Mouse (Mus musculus): ENCODE results near the gene Naaladl2. TPM values are rescaled to one million over a fixed set of nuclear protein-coding genes. Genes with fewer than 3 reads are reported as not detected.
A peak's percentile ranks its signal among the peaks of the same experiment; 100 is the strongest.

Gene Naaladl2
- polyA plus RNA-seq, 1 experiment from 2014 or later: 3.3 TPM

GRCm38 (mm10) chr3:24992577-24992976 is 151.5 kb downstream of the Naaladl2 start:
- ATAC-seq: no peak
- H3K4me1 ChIP-seq (ENCODE audit: control insufficient read depth, insufficient read depth, low read length): no peaks in the 10 kb centered on the region
- WGBS: 49% methylated on average over 2 of the region's 2 CpGs

DNA sequence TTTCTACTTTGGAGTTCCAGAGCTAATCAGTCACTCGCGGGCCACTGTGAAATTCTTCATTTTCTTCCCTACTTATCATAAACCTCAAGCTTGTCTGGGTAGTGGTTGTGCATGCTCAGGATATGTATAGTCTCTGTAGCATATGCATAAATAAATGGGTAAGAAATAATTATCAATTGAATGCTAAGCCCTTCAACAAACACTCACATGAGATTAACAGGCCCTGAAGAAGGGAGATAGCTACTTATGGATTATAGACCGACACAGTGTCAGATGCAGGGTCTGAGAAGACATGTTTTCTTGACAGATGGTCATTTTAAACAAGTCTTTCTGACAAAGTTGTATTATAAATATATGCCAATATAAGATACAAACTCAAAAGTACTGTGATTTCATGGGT is 152.0 kb downstream of the Naaladl2 start:
- Histone ChIP-seq H3K4me1 (ENCODE audit: control insufficient read depth, insufficient read depth, low read length) (no peaks in the 10 kb centered on the region), H3K27ac (ENCODE audit: low read length) (no peak overlapping the region), H3K9ac (ENCODE audit: low read depth, low read length) (no peak overlapping the region), H3K9me3 (ENCODE audit: control insufficient read depth, low read length) (no peaks in the 10 kb centered on the region), H3K36me3 (ENCODE audit: control insufficient read depth, insufficient read depth, low read length) (no peaks in the 10 kb centered on the region), H3K4me3 (ENCODE audit: low read length) (no peak overlapping the region), H3K4me2 (ENCODE audit: low read depth, low read length) (no peak overlapping the region), H3K27me3 (replicated peaks; ENCODE audit: control insufficient read depth, insufficient read depth, low read length) (no peaks in the 10 kb centered on the region)
- WGBS: 82% methylated on average over 3 of the region's 3 CpGs
- ATAC-seq: no peak

More at GRCm38 (mm10) chr3:24992577-24992976, 151.5 kb downstream of the Naaladl2 start:
- no peaks in the 10 kb centered on the region for H3K9me3 ChIP-seq (ENCODE audit: control insufficient read depth, low read length)
- H3K36me3 ChIP-seq (ENCODE audit: control insufficient read depth, insufficient read depth, low read length): no peaks in the 10 kb centered on the region
- H3K27ac ChIP-seq (ENCODE audit: low read length): no peak overlapping the region
- no peak overlapping the region for H3K9ac ChIP-seq (ENCODE audit: low read depth, low read length)
- H3K4me3 ChIP-seq (ENCODE audit: low read length): no peak overlapping the region
- H3K27me3 ChIP-seq (replicated peaks; ENCODE audit: control insufficient read depth, insufficient read depth, low read length): no peaks in the 10 kb centered on the region
- H3K4me2 ChIP-seq (ENCODE audit: low read depth, low read length): no peak overlapping the region

- no peak overlapping the region for H3K4me3 ChIP-seq (ENCODE audit: low read length)
- H3K9me3 ChIP-seq (ENCODE audit: control insufficient read depth, low read length): no peaks in the 10 kb centered on the region
- H3K36me3 ChIP-seq (ENCODE audit: control insufficient read depth, insufficient read depth, low read length): no peaks in the 10 kb centered on the region
- 60% methylated on average over 4 of the region's 4 CpGs for WGBS
- H3K27ac ChIP-seq (ENCODE audit: low read length): no peak overlapping the region
- H3K27me3 ChIP-seq (replicated peaks; ENCODE audit: control insufficient read depth, insufficient read depth, low read length): no peaks in the 10 kb centered on the region
- no peaks in the 10 kb centered on the region for H3K4me1 ChIP-seq (ENCODE audit: control insufficient read depth, insufficient read depth, low read length)
- no peak for ATAC-seq
- no peak overlapping the region for H3K4me2 ChIP-seq (ENCODE audit: low read depth, low read length)
- no peak overlapping the region for H3K9ac ChIP-seq (ENCODE audit: low read depth, low read length)
Observed at GRCm38 (mm10) chr3:24982111-24982510, 161.9 kb downstream of the Naaladl2 start.

DNA sequence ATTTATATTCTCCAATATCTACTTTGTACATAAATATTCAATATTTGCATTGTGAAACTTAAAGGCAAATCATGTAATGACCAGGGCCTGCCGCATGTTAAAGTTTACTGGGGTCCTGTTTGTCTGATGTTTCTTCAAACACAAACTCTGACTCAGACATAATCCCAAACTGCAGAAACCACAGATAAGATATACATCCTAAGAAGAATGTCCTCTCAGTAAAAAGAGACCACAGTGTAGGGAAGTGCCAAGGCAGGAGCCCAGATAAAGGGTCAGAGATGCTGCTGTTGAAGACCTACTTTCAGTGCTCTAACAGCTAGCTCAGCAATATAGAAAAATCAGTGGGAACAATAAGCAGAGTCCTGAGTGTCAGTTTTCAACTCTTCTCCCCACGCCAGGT is 201.9 kb downstream of the Naaladl2 start:
- Histone ChIP-seq H3K27me3 (replicated peaks; ENCODE audit: control insufficient read depth, insufficient read depth, low read length) (no peaks in the 10 kb centered on the region), H3K9ac (ENCODE audit: low read depth, low read length) (no peak overlapping the region), H3K36me3 (ENCODE audit: control insufficient read depth, insufficient read depth, low read length) (no peaks in the 10 kb centered on the region), H3K4me3 (ENCODE audit: low read length) (no peak overlapping the region), H3K27ac (ENCODE audit: low read length) (no peak overlapping the region), H3K4me1 (ENCODE audit: control insufficient read depth, insufficient read depth, low read length) (no peaks in the 10 kb centered on the region), H3K9me3 (ENCODE audit: control insufficient read depth, low read length) (no peaks in the 10 kb centered on the region), H3K4me2 (ENCODE audit: low read depth, low read length) (no peak overlapping the region)
- WGBS: 84% methylated on average over 2 of the region's 2 CpGs
- no peak for ATAC-seq

GRCm38 (mm10) chr3:24938507-24939182 is 205.4 kb downstream of the Naaladl2 start:
- no peaks in the 10 kb centered on the region for H3K9me3 ChIP-seq (ENCODE audit: control insufficient read depth, low read length)
- WGBS: 86% methylated on average over 5 of the region's 5 CpGs

GRCm38 (mm10) chr3:24921811-24922210 is 222.2 kb downstream of the Naaladl2 start:
- H3K27ac ChIP-seq (ENCODE audit: low read length): no peak overlapping the region
- H3K9ac ChIP-seq (ENCODE audit: low read depth, low read length): no peak overlapping the region
- H3K4me1 ChIP-seq (ENCODE audit: control insufficient read depth, insufficient read depth, low read length): no peaks in the 10 kb centered on the region
- H3K9me3 ChIP-seq (ENCODE audit: control insufficient read depth, low read length): no peaks in the 10 kb centered on the region
- ATAC-seq: no peak
- H3K36me3 ChIP-seq (ENCODE audit: control insufficient read depth, insufficient read depth, low read length): no peaks in the 10 kb centered on the region
- 42% methylated on average over 2 of the region's 2 CpGs for WGBS
- no peak overlapping the region for H3K4me3 ChIP-seq (ENCODE audit: low read length)
- H3K4me2 ChIP-seq (ENCODE audit: low read depth, low read length): no peak overlapping the region
- H3K27me3 ChIP-seq (replicated peaks; ENCODE audit: control insufficient read depth, insufficient read depth, low read length): no peaks in the 10 kb centered on the region

More at GRCm38 (mm10) chr3:24938507-24939182, 205.4 kb downstream of the Naaladl2 start:
- no peak overlapping the region for H3K4me3 ChIP-seq (ENCODE audit: low read length)
- H3K4me2 ChIP-seq (ENCODE audit: low read depth, low read length): no peak overlapping the region
- no peak for ATAC-seq
- H3K36me3 ChIP-seq (ENCODE audit: control insufficient read depth, insufficient read depth, low read length): no peaks in the 10 kb centered on the region
- H3K27ac ChIP-seq (ENCODE audit: low read length): no peak overlapping the region
- no peak overlapping the region for H3K9ac ChIP-seq (ENCODE audit: low read depth, low read length)
- H3K4me1 ChIP-seq (ENCODE audit: control insufficient read depth, insufficient read depth, low read length): no peaks in the 10 kb centered on the region
- H3K27me3 ChIP-seq (replicated peaks; ENCODE audit: control insufficient read depth, insufficient read depth, low read length): no peaks in the 10 kb centered on the region

DNA sequence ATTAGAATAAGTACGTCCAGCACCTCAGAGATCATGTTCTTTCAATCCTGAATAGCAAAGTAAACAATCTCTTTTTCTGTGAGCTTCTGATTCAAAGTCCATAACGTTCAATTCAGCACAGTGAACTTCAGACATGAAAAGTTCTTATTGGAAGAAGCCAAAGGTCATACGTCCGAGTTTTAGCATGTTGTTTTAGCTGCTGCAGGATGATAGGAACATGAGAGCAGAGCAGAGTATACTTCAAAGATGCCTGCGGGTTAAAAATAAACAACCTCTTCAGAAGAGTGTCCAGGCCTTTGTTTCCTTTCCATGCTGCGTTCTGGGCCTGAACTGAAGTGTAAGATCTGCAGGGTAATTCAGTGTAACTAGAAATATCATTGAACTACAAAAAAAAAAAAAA is 222.7 kb downstream of the Naaladl2 start:
- H3K9ac ChIP-seq (ENCODE audit: low read depth, low read length): no peak overlapping the region
- 37% methylated on average over 6 of the region's 6 CpGs for WGBS
- H3K4me1 ChIP-seq (ENCODE audit: control insufficient read depth, insufficient read depth, low read length): no peaks in the 10 kb centered on the region
- no peak overlapping the region for H3K27ac ChIP-seq (ENCODE audit: low read length)
- H3K27me3 ChIP-seq (replicated peaks; ENCODE audit: control insufficient read depth, insufficient read depth, low read length): no peaks in the 10 kb centered on the region
- H3K36me3 ChIP-seq (ENCODE audit: control insufficient read depth, insufficient read depth, low read length): no peaks in the 10 kb centered on the region
- H3K9me3 ChIP-seq (ENCODE audit: control insufficient read depth, low read length): no peaks in the 10 kb centered on the region
- peak; percentile 42 for ATAC-seq
- H3K4me3 ChIP-seq (ENCODE audit: low read length): no peak overlapping the region
- no peak overlapping the region for H3K4me2 ChIP-seq (ENCODE audit: low read depth, low read length)

DNA sequence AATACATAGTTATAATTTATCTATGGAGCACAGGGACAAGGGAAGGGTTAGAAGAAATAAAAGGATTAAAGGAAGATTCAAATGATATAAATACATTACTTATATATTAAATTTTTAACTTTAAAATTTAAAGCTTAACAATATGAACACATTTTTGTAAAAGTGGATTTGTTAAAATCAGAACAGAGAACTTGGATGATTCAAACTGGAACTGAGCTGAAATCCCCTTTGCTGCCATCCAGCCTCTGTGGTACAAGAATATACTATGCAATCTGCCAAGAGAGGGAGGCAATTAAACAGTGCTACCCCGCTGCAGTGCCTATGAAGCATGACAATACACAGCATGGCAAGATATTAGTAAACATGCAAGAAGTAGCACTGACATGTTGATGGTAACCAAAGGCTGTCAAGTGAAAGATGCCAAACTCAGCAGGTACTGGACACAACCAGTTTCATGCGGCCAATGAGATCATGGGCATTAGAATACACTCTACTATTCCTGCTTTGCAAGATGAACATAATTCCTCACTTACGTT is 238.6 kb downstream of the Naaladl2 start:
- H3K27ac ChIP-seq (ENCODE audit: low read length): no peak overlapping the region
- no peaks in the 10 kb centered on the region for H3K9me3 ChIP-seq (ENCODE audit: control insufficient read depth, low read length)
- H3K4me1 ChIP-seq (ENCODE audit: control insufficient read depth, insufficient read depth, low read length): no peaks in the 10 kb centered on the region
- no peaks in the 10 kb centered on the region for H3K27me3 ChIP-seq (replicated peaks; ENCODE audit: control insufficient read depth, insufficient read depth, low read length)
- H3K4me3 ChIP-seq (ENCODE audit: low read length): no peak overlapping the region
- no peaks in the 10 kb centered on the region for H3K36me3 ChIP-seq (ENCODE audit: control insufficient read depth, insufficient read depth, low read length)
- no peak for ATAC-seq
- no peak overlapping the region for H3K4me2 ChIP-seq (ENCODE audit: low read depth, low read length)
- H3K9ac ChIP-seq (ENCODE audit: low read depth, low read length): no peak overlapping the region
- WGBS: 78% methylated on average over 3 of the region's 3 CpGs

DNA sequence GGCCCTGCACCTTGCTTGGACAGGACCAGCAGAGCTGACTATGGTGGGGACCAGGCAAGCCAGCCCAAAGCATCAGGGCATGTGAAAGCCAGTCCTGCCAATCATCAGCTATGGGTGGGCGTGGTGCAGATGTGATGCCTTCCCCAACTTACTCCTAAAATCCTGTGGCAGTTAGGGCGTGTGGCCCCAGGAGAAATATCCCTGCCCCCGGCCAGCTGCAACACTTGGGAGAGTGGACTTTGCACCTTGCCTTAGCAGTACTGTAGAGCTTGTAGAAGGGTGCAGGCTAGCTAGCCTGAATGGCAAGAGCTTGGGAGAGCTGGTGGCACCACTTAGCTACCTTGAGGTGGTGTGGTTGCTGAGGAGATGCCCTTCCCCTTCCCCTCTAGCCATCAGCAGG is 255.3 kb downstream of the Naaladl2 start:
- peak; percentile 68 for ATAC-seq

GRCm38 (mm10) chr3:24872254-24872653 is 271.8 kb downstream of the Naaladl2 start:
- no peaks in the 10 kb centered on the region for H3K27me3 ChIP-seq (replicated peaks; ENCODE audit: control insufficient read depth, insufficient read depth, low read length)
- H3K4me2 ChIP-seq (ENCODE audit: low read depth, low read length): no peak overlapping the region
- no peak overlapping the region for H3K27ac ChIP-seq (ENCODE audit: low read length)
- ATAC-seq: no peak
- H3K36me3 ChIP-seq (ENCODE audit: control insufficient read depth, insufficient read depth, low read length): no peaks in the 10 kb centered on the region
- no peak overlapping the region for H3K9ac ChIP-seq (ENCODE audit: low read depth, low read length)
- WGBS: 89% methylated on average over 1 of the region's 1 CpGs
- no peaks in the 10 kb centered on the region for H3K4me1 ChIP-seq (ENCODE audit: control insufficient read depth, insufficient read depth, low read length)
- H3K4me3 ChIP-seq (ENCODE audit: low read length): no peak overlapping the region
- H3K9me3 ChIP-seq (ENCODE audit: control insufficient read depth, low read length): no peaks in the 10 kb centered on the region

More for the DNA sequence above, 255.3 kb downstream of the Naaladl2 start:
- H3K36me3 ChIP-seq (ENCODE audit: control insufficient read depth, insufficient read depth, low read length): no peaks in the 10 kb centered on the region
- WGBS: 76% methylated on average over 3 of the region's 3 CpGs
- no peak overlapping the region for H3K4me3 ChIP-seq (ENCODE audit: low read length)
- H3K9me3 ChIP-seq (ENCODE audit: control insufficient read depth, low read length): no peaks in the 10 kb centered on the region
- H3K27ac ChIP-seq (ENCODE audit: low read length): no peak overlapping the region
- H3K4me1 ChIP-seq (ENCODE audit: control insufficient read depth, insufficient read depth, low read length): no peaks in the 10 kb centered on the region
- no peaks in the 10 kb centered on the region for H3K27me3 ChIP-seq (replicated peaks; ENCODE audit: control insufficient read depth, insufficient read depth, low read length)
- H3K9ac ChIP-seq (ENCODE audit: low read depth, low read length): no peak overlapping the region
- no peak overlapping the region for H3K4me2 ChIP-seq (ENCODE audit: low read depth, low read length)
